Mouse (Mus musculus) hindbrain, embryonic 10.5 days (tissue): ENCODE results near the gene Ccdc185. TPM values are rescaled to one million over a fixed set of nuclear protein-coding genes. Genes with fewer than 3 reads are reported as not detected.

Experiments used
- DNase-seq: peaks from one replicate; pipeline ENCODE4 v3.0.0-alpha.2; 2017; ENCODE audit warnings: low spot score
- H3K27ac ChIP-seq: fragments of 300-500 bp; sonication (generic); 2 replicates; pipeline ENCODE4 v1.5.1; 2016; ENCODE audit warnings: mild to moderate bottlenecking, moderate library complexity
- H3K27me3 ChIP-seq: fragments of 300-500 bp; sonication (generic); 2 replicates; pipeline ENCODE4 v1.6.1; 2016; ENCODE audit warnings: mild to moderate bottlenecking; ENCODE audit not compliant: poor library complexity, insufficient read depth, severe bottlenecking
- H3K36me3 ChIP-seq: fragments of 300-500 bp; sonication (generic); 2 replicates; pipeline ENCODE4 v1.6.1; 2016; ENCODE audit warnings: mild to moderate bottlenecking, moderate library complexity
- H3K4me1 ChIP-seq: fragments of 300-500 bp; sonication (generic); replicated peaks from 2 replicates; pipeline ENCODE4 v1.6.1; 2016; ENCODE audit warnings: mild to moderate bottlenecking
- H3K4me3 ChIP-seq: fragments of 300-500 bp; sonication (generic); 2 replicates; pipeline ENCODE4 v1.5.1; 2016; ENCODE audit warnings: mild to moderate bottlenecking, moderate library complexity
- H3K9me3 ChIP-seq: fragments of 300-500 bp; sonication (generic); 2 replicates; pipeline ENCODE4 v1.6.1; 2016; ENCODE audit warnings: mild to moderate bottlenecking, moderate library complexity
- WGBS: fragments of 180-500 bp; shearing (Covaris S2); methylation state at CpG from one replicate; pipeline ENCODE4 v1.1.7; 2016; 5-methylcytosine and 5-hydroxymethylcytosine counted together
- polyA plus RNA-seq: library from polyadenylated mRNA; unstranded; fragments of >200 nt; fragmentation: Nextera tagmentation; extraction: Ambion mirVana; gene quantifications from 2 replicates; pipeline ENCODE4 v1.2.1, GENCODE M21; 2016

The Ccdc185 gene
- not detected in 2 replicates for polyA plus RNA-seq

DNA sequence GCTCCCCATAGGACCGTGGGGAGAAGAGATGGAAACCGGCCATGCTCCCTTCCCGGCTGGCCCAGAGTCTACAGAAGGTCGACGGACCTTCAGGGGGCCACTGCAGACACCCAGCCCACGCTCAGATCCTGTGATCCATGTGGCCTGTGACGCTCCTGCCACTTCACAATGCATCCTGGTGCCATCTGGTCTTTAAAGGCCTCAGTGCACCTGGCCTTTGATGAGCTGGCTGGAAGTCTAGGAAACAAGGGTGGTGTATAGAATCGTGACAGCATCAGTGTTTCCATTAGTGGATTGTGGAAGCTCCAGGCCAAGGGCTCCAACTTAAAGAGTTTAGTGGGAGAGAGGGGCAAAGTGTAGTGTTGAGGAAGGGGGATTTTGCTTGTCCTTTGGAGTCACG lies at the start of gene Ccdc185:
TSS of gene Ccdc185 (minus strand) at position 101 of the 400 bp plus-strand sequence.
- H3K9me3 ChIP-seq = no peaks in the 10 kb centered on the region
- 0 out of 2 replicates have a peak, but pooled peaks cover 6% of the 10 kb centered on the region for H3K27me3 ChIP-seq
- WGBS = 92% methylated on average over 9 of the region's 9 CpGs
- no peak for DNase-seq
- no peaks in the 10 kb centered on the region for H3K4me1 ChIP-seq
- no peak within 1 kb of the TSS for H3K4me3 ChIP-seq
- H3K27ac ChIP-seq = no peak within 1 kb of the TSS
- H3K36me3 ChIP-seq = no peaks in the 10 kb centered on the region

DNA sequence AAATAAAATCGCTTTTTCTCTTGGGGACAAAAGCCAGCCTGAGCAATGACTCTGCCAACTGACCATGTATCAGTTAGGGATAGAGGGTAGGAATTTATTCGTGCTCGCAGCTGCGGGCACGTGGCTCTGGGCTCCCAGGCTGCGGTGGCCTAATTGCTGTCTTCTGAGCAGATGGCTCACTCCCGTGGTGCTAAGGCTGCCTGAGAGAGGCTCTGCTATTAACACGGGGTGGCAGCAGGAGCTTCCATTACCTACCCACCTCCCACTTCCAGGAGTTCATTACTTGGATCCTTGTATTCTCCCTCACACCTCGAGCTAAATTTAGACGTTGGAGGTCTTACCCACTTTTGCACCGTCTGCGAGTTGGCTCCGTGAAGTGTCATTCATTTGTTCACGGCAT lies 48.1 kb upstream of the Ccdc185 start:
- no peak for DNase-seq
- Histone ChIP-seq H3K9me3 (peaks cover 5% of the 10 kb centered on the region; the same call in 1 of the 2 replicates), H3K27me3 (no peaks in the 10 kb centered on the region), H3K27ac (no peak overlapping the region), H3K36me3 (0 out of 2 replicates have a peak, but pooled peaks cover 5% of the 10 kb centered on the region), H3K4me3 (no peak overlapping the region), H3K4me1 (peaks cover 15% of the 10 kb centered on the region)
- WGBS = 81% methylated on average over 14 of the region's 14 CpGs

DNA sequence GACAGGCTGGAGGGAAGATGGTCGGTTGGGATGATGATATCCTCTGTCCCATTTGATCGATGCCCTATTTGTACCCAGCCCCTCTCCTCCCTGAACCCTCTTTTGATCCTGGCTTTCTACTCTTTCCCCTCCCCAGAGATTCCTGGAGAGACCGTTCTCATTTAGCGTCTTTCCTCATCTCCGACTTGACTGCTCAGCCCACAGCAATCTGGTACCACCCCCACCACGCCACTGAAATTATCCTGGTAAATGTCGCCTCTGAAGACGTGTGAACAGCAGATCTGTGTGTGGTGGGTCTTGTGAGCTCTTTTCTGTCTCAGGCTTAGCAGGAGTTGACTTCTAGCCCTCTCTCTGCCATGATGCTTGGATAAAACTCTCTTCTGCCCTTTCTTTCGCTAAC lies 45.6 kb upstream of the Ccdc185 start:
- Histone ChIP-seq H3K27me3 (no peaks in the 10 kb centered on the region), H3K4me1 (peaks cover 11% of the 10 kb centered on the region), H3K4me3 (no peak overlapping the region), H3K9me3 (peaks cover 5% of the 10 kb centered on the region; the same call in 1 of the 2 replicates), H3K27ac (no peak overlapping the region), H3K36me3 (0 out of 2 replicates have a peak, but pooled peaks cover 5% of the 10 kb centered on the region)
- whole genome bisulfite sequencing = 95% methylated on average over 9 of the region's 9 CpGs
- no peak for DNase-seq

DNA sequence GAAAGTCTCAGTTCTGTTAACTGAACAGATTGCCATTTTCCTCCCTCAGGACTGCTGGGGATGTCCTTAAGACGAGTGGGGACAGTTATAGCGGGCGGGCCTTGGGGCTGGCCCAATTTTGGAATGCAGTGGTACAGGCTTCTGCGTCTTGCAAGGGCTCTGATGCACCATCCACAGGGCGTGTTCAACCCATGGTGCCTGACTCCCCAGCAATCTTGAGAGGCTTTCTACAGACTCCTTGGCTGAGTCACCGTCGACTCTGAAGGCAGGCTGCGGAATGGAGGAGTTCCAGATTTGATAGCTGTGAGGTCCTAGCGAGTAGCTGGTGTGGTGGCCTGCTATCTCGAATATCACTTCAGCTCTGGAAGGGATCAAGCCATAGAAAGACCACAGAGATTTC lies 45.2 kb upstream of the Ccdc185 start:
- Histone ChIP-seq H3K27me3 (no peaks in the 10 kb centered on the region), H3K27ac (no peak overlapping the region), H3K4me1 (peaks cover 12% of the 10 kb centered on the region), H3K36me3 (0 out of 2 replicates have a peak, but pooled peaks cover 5% of the 10 kb centered on the region), H3K4me3 (no peak overlapping the region), H3K9me3 (peaks cover 5% of the 10 kb centered on the region; the same call in 1 of the 2 replicates)
- no peak for DNase-seq
- WGBS = 89% methylated on average over 10 of the region's 10 CpGs

DNA sequence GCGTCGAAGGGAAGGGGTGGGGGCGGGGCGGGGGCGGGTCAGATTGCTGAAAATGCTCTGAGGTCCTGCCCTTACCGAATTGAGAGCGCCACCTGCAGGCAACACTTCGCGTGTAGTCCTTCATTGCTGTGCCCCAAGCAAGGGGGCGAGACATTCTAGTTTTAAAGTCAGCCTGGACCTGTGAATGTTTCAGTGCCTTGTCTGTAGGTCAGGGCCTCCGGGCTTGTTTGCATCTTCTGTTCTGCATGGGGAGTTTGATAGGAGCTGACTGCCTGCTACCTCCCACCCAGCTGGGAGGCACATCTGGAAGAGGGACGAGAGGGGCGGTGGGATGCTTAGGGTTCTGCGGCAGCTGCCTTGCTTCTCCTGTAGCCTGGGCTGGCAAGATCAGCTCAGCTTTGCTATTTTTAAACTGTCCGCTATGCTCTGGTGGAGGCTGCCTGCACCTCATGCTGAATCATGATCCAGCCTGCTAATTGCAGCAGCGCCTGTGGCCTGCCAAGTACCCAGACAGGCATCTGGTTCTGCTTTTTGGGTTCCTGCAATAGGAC lies 43.6 kb upstream of the Ccdc185 start:
- Histone ChIP-seq H3K4me3 (peak overlapping the region; percentile 29), H3K27me3 (no peaks in the 10 kb centered on the region), H3K9me3 (peaks cover 5% of the 10 kb centered on the region; the same call in 1 of the 2 replicates), H3K27ac (peak overlapping the region; percentile 60), H3K36me3 (0 out of 2 replicates have a peak, but pooled peaks cover 5% of the 10 kb centered on the region), H3K4me1 (peaks cover 12% of the 10 kb centered on the region)
- DNase-seq = peak; percentile 76
- 23% methylated on average over 16 of the region's 16 CpGs for WGBS

DNA sequence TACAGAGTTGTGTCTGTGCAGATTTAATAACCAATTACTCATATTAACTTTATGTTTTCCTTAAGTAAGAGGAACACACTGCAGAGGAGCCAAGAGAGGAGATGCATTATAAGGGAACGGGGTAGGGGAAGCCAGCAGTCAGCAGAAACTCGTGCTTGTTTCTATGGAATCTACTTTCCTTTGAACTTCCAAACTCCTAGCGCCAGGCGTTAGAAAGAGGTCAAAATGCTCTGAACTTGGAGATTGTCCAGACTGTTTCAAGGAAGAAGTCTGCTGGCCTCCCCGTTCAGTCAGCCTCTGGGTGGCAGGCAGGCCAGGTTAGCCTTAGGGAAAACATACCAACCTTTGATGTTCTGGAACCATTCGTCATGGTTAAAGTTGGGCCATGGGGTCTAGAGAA lies 39.9 kb upstream of the Ccdc185 start:
- 66% methylated on average over 6 of the region's 6 CpGs for WGBS
- Histone ChIP-seq H3K4me3 (no peak overlapping the region), H3K27ac (no peak overlapping the region), H3K27me3 (no peaks in the 10 kb centered on the region), H3K36me3 (no peaks in the 10 kb centered on the region), H3K4me1 (peaks cover 12% of the 10 kb centered on the region), H3K9me3 (no peaks in the 10 kb centered on the region)
- no peak for DNase-seq

DNA sequence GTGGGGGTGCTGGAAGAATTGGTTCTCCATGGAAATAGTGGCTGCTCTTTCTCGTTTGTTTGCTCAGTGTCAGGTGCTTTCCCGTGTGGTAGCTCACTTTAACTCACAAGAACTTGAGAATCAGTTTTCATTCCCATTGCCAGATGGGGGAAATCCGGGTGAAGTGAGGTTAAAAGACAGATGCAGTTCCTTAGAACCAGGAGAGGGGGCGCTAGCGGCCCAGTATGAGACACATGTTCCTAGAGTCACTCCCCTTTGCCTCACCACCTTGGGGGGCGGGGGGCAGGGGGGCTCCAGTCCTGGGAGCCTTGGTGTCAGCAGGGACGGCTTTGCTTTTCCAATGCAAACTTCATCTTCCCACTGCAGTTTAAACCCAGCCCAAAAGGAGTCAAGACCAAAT lies 38.0 kb upstream of the Ccdc185 start:
- no peaks in the 10 kb centered on the region for H3K27me3 ChIP-seq
- 52% methylated on average over 7 of the region's 7 CpGs for WGBS
- no peak overlapping the region for H3K4me3 ChIP-seq
- H3K9me3 ChIP-seq = no peaks in the 10 kb centered on the region
- H3K36me3 ChIP-seq = no peaks in the 10 kb centered on the region
- H3K27ac ChIP-seq = no peak overlapping the region
- peaks cover 3% of the 10 kb centered on the region for H3K4me1 ChIP-seq
- no peak for DNase-seq

DNA sequence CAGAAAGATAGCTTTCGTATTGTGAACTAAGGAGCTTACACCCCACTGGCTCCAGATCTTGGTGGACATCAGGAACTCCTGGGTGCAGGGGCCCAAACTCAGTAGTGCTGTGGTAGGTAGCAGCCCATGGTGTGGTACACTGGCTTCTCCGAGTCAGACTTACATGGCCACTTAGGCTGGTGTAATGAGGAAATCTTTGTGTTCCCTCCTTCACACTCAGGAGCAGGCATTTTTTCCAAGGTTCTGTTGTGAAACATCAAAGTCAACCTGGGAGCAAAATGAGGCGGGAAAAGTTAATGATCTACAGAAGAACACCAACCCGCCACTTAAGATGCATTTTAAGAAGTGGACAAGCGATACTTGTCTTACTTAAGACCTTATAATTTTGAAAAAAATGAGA lies 36.5 kb upstream of the Ccdc185 start:
- Histone ChIP-seq H3K4me3 (no peak overlapping the region), H3K4me1 (0 out of 2 replicates have a peak, but pooled peaks cover 2% of the 10 kb centered on the region), H3K9me3 (no peaks in the 10 kb centered on the region), H3K36me3 (no peaks in the 10 kb centered on the region), H3K27me3 (no peaks in the 10 kb centered on the region), H3K27ac (no peak overlapping the region)
- no peak for DNase-seq
- 90% methylated on average over 5 of the region's 5 CpGs for WGBS

DNA sequence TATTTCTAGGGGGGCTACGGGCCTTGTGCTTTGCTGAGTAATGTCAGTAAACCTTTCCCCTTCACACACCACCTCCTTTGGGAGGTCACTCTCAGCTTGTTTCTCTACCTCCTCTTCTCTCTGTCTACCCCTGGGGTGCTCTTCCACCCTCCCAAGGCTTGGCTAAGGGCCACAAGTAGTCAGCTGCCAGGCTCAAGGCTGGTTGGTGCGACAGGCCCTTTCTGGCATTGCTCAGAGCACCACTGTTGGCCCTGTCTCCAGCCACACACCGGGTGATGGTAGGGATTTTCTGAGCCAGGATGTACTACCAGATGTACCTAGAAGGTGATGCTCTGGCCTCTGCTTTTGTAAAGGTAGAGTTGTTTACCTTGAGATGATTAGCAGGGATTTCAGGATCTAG lies 35.8 kb upstream of the Ccdc185 start:
- Histone ChIP-seq H3K4me3 (no peak overlapping the region), H3K9me3 (no peaks in the 10 kb centered on the region), H3K36me3 (no peaks in the 10 kb centered on the region; the same call in 1 of the 2 replicates), H3K4me1 (0 out of 2 replicates have a peak, but pooled peaks cover 2% of the 10 kb centered on the region), H3K27ac (no peak overlapping the region), H3K27me3 (no peaks in the 10 kb centered on the region)
- 89% methylated on average over 3 of the region's 3 CpGs for WGBS
- DNase-seq = no peak

DNA sequence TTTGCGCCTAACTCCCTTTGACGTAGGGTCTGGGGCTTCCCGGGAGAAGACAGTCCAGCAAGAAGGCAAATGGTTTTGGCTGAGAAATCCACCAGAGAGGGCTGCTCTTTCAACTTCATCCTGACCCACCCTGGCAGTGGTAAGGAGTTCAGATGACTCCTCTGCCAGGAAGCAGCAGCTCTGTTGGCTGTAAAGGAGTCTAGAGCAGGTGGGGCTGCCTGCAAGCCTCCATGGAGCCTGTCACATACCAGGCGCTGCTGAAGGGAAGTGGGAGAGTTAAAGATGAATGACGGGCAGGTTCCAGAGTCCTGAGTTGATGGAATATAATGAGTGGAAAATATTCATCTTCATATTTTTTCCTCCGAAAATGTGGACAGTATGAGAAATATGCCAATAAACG lies 34.8 kb upstream of the Ccdc185 start:
- 92% methylated on average over 7 of the region's 7 CpGs for WGBS
- Histone ChIP-seq H3K4me3 (no peak overlapping the region), H3K36me3 (no peaks in the 10 kb centered on the region; the same call in 1 of the 2 replicates), H3K27ac (no peak overlapping the region), H3K27me3 (no peaks in the 10 kb centered on the region), H3K4me1 (no peaks in the 10 kb centered on the region), H3K9me3 (no peaks in the 10 kb centered on the region)
- no peak for DNase-seq

DNA sequence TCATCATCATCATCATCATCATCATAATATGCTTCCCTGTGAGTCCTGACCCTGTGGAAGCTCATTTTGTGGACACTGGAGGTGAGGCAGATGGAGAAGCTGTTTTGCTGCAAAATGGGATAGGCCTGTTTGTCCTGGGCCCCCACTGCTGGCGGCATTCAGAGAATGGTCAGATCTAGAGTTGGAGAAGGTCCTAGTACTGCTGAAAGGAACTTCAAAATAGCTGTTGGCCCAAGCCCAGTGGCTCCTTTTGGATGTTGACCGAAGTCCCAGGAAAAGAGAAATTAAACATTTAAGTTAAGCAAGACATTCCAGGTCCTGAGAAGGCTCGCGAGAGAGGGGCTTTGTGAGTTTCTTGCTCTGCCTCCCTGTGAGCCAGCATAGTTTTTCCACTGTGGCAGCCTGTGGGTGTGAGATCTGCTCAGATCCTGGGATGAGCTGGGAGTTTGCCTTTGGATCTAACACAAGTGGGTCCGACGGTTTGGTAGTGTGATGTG lies 30.1 kb upstream of the Ccdc185 start:
- WGBS = 94% methylated on average over 6 of the region's 6 CpGs
- Histone ChIP-seq H3K4me1 (peaks cover 12% of the 10 kb centered on the region), H3K27me3 (no peaks in the 10 kb centered on the region), H3K4me3 (no peak overlapping the region), H3K9me3 (no peaks in the 10 kb centered on the region), H3K27ac (no peak overlapping the region), H3K36me3 (no peaks in the 10 kb centered on the region; the same call in 1 of the 2 replicates)
- DNase-seq = no peak

DNA sequence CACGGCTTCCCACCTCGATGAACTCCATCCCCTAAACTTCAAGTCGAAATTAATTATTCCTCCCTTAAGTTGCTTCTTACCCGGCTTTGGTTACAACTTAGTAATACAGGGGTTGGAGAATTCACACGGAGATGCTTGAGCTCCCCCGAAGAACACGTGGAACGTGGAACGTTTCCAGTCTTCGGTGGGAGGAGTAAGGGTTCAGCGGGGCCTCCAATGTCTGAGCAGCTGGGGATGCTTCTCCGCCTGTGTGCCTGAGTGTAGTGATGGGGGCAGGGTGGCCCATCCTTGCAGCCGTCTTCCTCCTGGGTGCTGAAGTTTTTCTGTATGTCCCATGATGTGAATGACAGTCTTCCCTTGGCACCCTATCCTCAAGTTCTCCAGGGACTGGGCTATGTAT lies 29.2 kb upstream of the Ccdc185 start:
- 79% methylated on average over 13 of the region's 13 CpGs for WGBS

DNA sequence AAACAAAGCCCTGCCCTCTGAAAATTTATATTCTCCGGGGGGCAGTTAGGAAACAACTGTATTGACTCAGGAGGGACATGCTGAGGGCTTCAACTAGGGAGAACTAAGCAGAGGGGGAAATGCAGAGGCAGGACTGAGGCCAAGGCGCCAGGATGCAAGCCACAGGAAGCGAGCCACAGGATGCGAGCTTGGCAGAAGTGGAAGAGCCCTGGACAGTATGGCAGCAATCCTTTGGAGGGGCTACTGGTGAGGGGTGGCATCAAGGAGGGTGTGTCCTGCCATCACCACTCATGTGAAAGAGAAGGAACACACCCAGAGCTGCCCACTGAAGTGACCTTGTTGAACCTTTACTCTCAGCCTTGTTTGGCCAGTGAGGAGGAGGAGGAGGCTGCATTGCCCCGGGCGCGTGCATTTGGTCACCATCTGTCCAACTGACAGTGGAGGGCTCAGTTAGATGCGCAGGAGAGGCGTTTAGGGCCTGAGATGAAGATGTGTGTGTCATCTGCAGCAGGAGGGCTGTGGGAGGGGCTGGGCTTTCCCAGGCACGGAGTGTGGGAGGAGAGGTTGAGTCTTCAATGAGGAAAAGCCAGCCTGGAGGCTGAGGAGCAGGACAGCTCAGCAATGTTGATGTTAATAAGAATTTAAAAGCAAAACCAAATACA lies 27.9 kb upstream of the Ccdc185 start:
- Histone ChIP-seq H3K4me3 (no peak overlapping the region), H3K27ac (peak overlapping the region; percentile 56), H3K9me3 (no peaks in the 10 kb centered on the region), H3K36me3 (no peaks in the 10 kb centered on the region; the same call in 1 of the 2 replicates), H3K27me3 (no peaks in the 10 kb centered on the region), H3K4me1 (peaks cover 12% of the 10 kb centered on the region)
- DNase-seq = peak; percentile 39
- 58% methylated on average over 10 of the region's 10 CpGs for WGBS

More for the DNA sequence above, 29.2 kb upstream of the Ccdc185 start:
- no peaks in the 10 kb centered on the region for H3K9me3 ChIP-seq
- H3K36me3 ChIP-seq = no peaks in the 10 kb centered on the region; the same call in 1 of the 2 replicates
- H3K4me1 ChIP-seq = peaks cover 12% of the 10 kb centered on the region
- no peak overlapping the region for H3K4me3 ChIP-seq
- no peak overlapping the region for H3K27ac ChIP-seq
- no peak for DNase-seq
- no peaks in the 10 kb centered on the region for H3K27me3 ChIP-seq
